8 mouse cellular contexts compared by ENCODE assay signal in genomic region chr12:65074651-65075050, GRCm38 (mm10). TPM values are rescaled to one million over a fixed set of nuclear protein-coding genes. Genes with fewer than 3 reads are reported as not detected.
DNase-seq lines count a peak whose midpoint lies in the region; ATAC-seq and TF ChIP-seq lines count a peak whose summit lies in the region.

No protein-coding gene starts in this region.

- H3K9ac ChIP-seq in forebrain, embryonic 12.5 days = no peak overlapping the region
- no peak overlapping the region; the same call in 1 of the 2 replicates for H3K9ac ChIP-seq in liver, embryonic 14.5 days (replicated peaks)

- no peak for TF ChIP-seq CTCF in C2C12 (IDR thresholded peaks at IDR 0.05; ENCODE audit: control insufficient read depth, insufficient read depth, insufficient read length)
- no peak for TF ChIP-seq CTCF in liver, embryonic 14.5 days (IDR thresholded peaks at IDR 0.05; ENCODE audit: low read depth)

- H3ac ChIP-seq in C2C12 (ENCODE audit: control insufficient read depth, insufficient read length, low read depth) = peak overlapping the region; percentile 24

- peak overlapping the region; percentile 82 for H3K4me2 ChIP-seq in forebrain, embryonic 12.5 days
- H3K4me2 ChIP-seq in liver, embryonic 14.5 days (ENCODE audit: low read depth) = peak overlapping the region; percentile 72

- H3K9me3 ChIP-seq in erythroblast, embryonic 14.5 days (ENCODE audit: control insufficient read depth, low read length) = no peaks in the 10 kb centered on the region
- no peaks in the 10 kb centered on the region for H3K9me3 ChIP-seq in forebrain, embryonic 12.5 days
- H3K9me3 ChIP-seq in liver, embryonic 14.5 days (ENCODE audit: control insufficient read depth, low read length) = no peaks in the 10 kb centered on the region

- WGBS in forebrain, embryonic 12.5 days = 50% methylated on average over 7 of the region's 7 CpGs
- WGBS in liver, embryonic 14.5 days (ENCODE audit: insufficient replicate concordance) = 39% methylated on average over 7 of the region's 7 CpGs

- ATAC-seq in erythroblast, adult 5-6 weeks (replicated peaks; ENCODE audit: low FRiP score, poor library complexity, severe bottlenecking) = no peak
- ATAC-seq in forebrain, embryonic 12.5 days (ENCODE audit: low FRiP score) = no peak
- ATAC-seq in liver, embryonic 14.5 days (ENCODE audit: insufficient read depth) = no peak

- no peaks in the 10 kb centered on the region for H3K27me3 ChIP-seq in erythroblast, embryonic 14.5 days (ENCODE audit: control insufficient read depth)
- H3K27me3 ChIP-seq in C2C12 (ENCODE audit: control insufficient read depth, insufficient read depth, insufficient read length) = no peaks in the 10 kb centered on the region
- no peaks in the 10 kb centered on the region for H3K27me3 ChIP-seq in forebrain, embryonic 12.5 days
- H3K27me3 ChIP-seq in liver, embryonic 14.5 days (ENCODE audit: control insufficient read depth, insufficient read depth, low read length) = no peaks in the 10 kb centered on the region; the same call in 1 of the 2 replicates

- H3K27ac ChIP-seq in forebrain, embryonic 12.5 days = 0 out of 2 replicates have a peak overlapping the region, but pooled peaks have one; percentile 91
- peak overlapping the region; percentile 8; the same call in 1 of the 2 replicates for H3K27ac ChIP-seq in liver, embryonic 14.5 days

- peaks cover 55% of the 10 kb centered on the region for H3K4me1 ChIP-seq in erythroblast, embryonic 14.5 days (ENCODE audit: control insufficient read depth)
- H3K4me1 ChIP-seq in forebrain, embryonic 12.5 days = peaks cover 37% of the 10 kb centered on the region
- H3K4me1 ChIP-seq in liver, embryonic 14.5 days (replicated peaks; ENCODE audit: control insufficient read depth in 2 of 2, insufficient read depth in 2 of 2, low read length in 1 of 2) = peaks cover 16 to 19% of the 10 kb centered on the region in 2 experiments

- TF ChIP-seq EP300 in liver, embryonic 14.5 days (IDR thresholded peaks at IDR 0.05; ENCODE audit: low read depth) = no peak

- peak overlapping the region; percentile 87 for H3K4me3 ChIP-seq in erythroblast, embryonic 14.5 days (replicated peaks)
- H3K4me3 ChIP-seq in C2C12 (ENCODE audit: insufficient read depth, poor library complexity, severe bottlenecking) = no peak overlapping the region
- peak overlapping the region; percentile 83 for H3K4me3 ChIP-seq in forebrain, embryonic 12.5 days (replicated peaks)
- peak overlapping the region; percentile 93 to 98; a peak in 3 of 4 replicates for H3K4me3 ChIP-seq in liver, embryonic 14.5 days (ENCODE audit: insufficient read depth in 1 of 2, low read depth in 2 of 2, low read length in 2 of 2)

- peaks cover 27% of the 10 kb centered on the region for H3K79me3 ChIP-seq in C2C12 (ENCODE audit: low read depth)

- H3K79me2 ChIP-seq in C2C12 (ENCODE audit: control insufficient read depth, insufficient read depth) = peaks cover 61% of the 10 kb centered on the region

- DNase-seq in liver, embryonic 14.5 days (ENCODE audit: low read depth in 3 of 3, low spot score in 3 of 3) = no peak
- DNase-seq in frontal cortex, postnatal 36 days (ENCODE audit: low spot score in 2 of 2) = no peak
- DNase-seq in adrenal gland, postnatal 4 days (ENCODE audit: low spot score in 2 of 2) = no peak
- no peak for DNase-seq in thymus, adult 18-20 months

- H3K36me3 ChIP-seq in erythroblast, embryonic 14.5 days (ENCODE audit: control insufficient read depth) = peaks cover 20% of the 10 kb centered on the region
- H3K36me3 ChIP-seq in C2C12 (ENCODE audit: control insufficient read depth, insufficient read depth) = peaks cover 31% of the 10 kb centered on the region
- H3K36me3 ChIP-seq in forebrain, embryonic 12.5 days (replicated peaks) = peaks cover 4% of the 10 kb centered on the region; the same call in 1 of the 2 replicates
- H3K36me3 ChIP-seq in liver, embryonic 14.5 days (replicated peaks; ENCODE audit: control insufficient read depth, insufficient read depth, low read depth) = no peaks in the 10 kb centered on the region; the same call in 1 of the 2 replicates

TF ChIP-seq in C2C12, 6 proteins besides CTCF, POLR2A, EP300 and RAD21:
- no peak for TF ChIP-seq USF1 (IDR thresholded peaks at IDR 0.05; ENCODE audit: low read depth)
- TF ChIP-seq MYOG (IDR thresholded peaks at IDR 0.05; ENCODE audit: control insufficient read depth, extremely low read depth, insufficient read length) = no peak
- TF ChIP-seq FOSL1 (IDR thresholded peaks at IDR 0.05; ENCODE audit: insufficient read depth, low read length, poor library complexity, severe bottlenecking) = no peak
- TF ChIP-seq MAX (IDR thresholded peaks at IDR 0.05) = no peak
- TF ChIP-seq CEBPB (IDR thresholded peaks at IDR 0.05; ENCODE audit: low read depth) = no peak
- no peak for TF ChIP-seq MYOD1 (IDR thresholded peaks at IDR 0.05; ENCODE audit: control insufficient read depth, insufficient read length, low read depth)

RNA-seq across cellular contexts. Expression of gene Fancm, which starts 0.8 kb away (rescaled TPM):
- 0.09 and 0.20 TPM in 2 replicates for polyA plus RNA-seq in erythroblast, embryonic 14.5 days (2012)
- 4.2 and 6.5 TPM in 2 replicates for total RNA-seq in erythroblast, adult 5-6 weeks (2015; ENCODE audit: low replicate concordance)
- 15.2 and 34.8 TPM in 2 replicates for total RNA-seq in erythroblast, adult 5-6 weeks (2017; ENCODE audit: low replicate concordance)
- polyA plus RNA-seq in C2C12 (2012; fragmentation: generic; extraction: Trizol) = 2.3 TPM
- polyA plus RNA-seq in forebrain, embryonic 12.5 days (2016; fragmentation: Nextera tagmentation; extraction: Ambion mirVana) = 15.4 and 17.5 TPM in 2 replicates
- 2.3 and 4.6 TPM in 2 replicates for polyA plus RNA-seq in liver, embryonic 14.5 days (2012; rRNA removed)
- 5.8 and 6.5 TPM in 2 replicates for polyA plus RNA-seq in liver, embryonic 14.5 days (2014; fragmentation: Nextera tagmentation; extraction: Ambion mirVana)
- total RNA-seq in adrenal gland, postnatal 4 days (2021) = 10 to 100 TPM; 15.3 to 16.1 TPM

RNA-seq across cellular contexts. Expression of gene Fkbp3, which starts 0.8 kb away (rescaled TPM):
- polyA plus RNA-seq in erythroblast, embryonic 14.5 days (2012) = 3.2 and 3.5 TPM in 2 replicates
- 33.0 and 42.5 TPM in 2 replicates for total RNA-seq in erythroblast, adult 5-6 weeks (2015; ENCODE audit: low replicate concordance)
- 38.3 and 40.3 TPM in 2 replicates for total RNA-seq in erythroblast, adult 5-6 weeks (2017; ENCODE audit: low replicate concordance)
- polyA plus RNA-seq in C2C12 (2012; fragmentation: generic; extraction: Trizol) = 72.5 TPM
- polyA plus RNA-seq in forebrain, embryonic 12.5 days (2016; fragmentation: Nextera tagmentation; extraction: Ambion mirVana) = 660 and 664 TPM in 2 replicates
- 34.3 and 66.5 TPM in 2 replicates for polyA plus RNA-seq in liver, embryonic 14.5 days (2012; rRNA removed)
- polyA plus RNA-seq in liver, embryonic 14.5 days (2014; fragmentation: Nextera tagmentation; extraction: Ambion mirVana) = 147 and 152 TPM in 2 replicates
- 100 to 1,000 TPM; 150 to 153 TPM for total RNA-seq in adrenal gland, postnatal 4 days (2021)

RNA-seq across cellular contexts. Expression of gene Prpf39, which starts 38.5 kb away (rescaled TPM):
- 0.24 and 0.36 TPM in 2 replicates for polyA plus RNA-seq in erythroblast, embryonic 14.5 days (2012)
- 16.9 and 23.0 TPM in 2 replicates for total RNA-seq in erythroblast, adult 5-6 weeks (2015; ENCODE audit: low replicate concordance)
- 45.9 and 51.0 TPM in 2 replicates for total RNA-seq in erythroblast, adult 5-6 weeks (2017; ENCODE audit: low replicate concordance)
- polyA plus RNA-seq in C2C12 (2012; fragmentation: generic; extraction: Trizol) = 4.3 TPM
- 69.4 and 71.1 TPM in 2 replicates for polyA plus RNA-seq in forebrain, embryonic 12.5 days (2016; fragmentation: Nextera tagmentation; extraction: Ambion mirVana)
- polyA plus RNA-seq in liver, embryonic 14.5 days (2012; rRNA removed) = 5.8 and 9.1 TPM in 2 replicates
- polyA plus RNA-seq in liver, embryonic 14.5 days (2014; fragmentation: Nextera tagmentation; extraction: Ambion mirVana) = 14.3 and 14.5 TPM in 2 replicates
- 10 to 100 TPM; 66.2 to 66.3 TPM for total RNA-seq in adrenal gland, postnatal 4 days (2021)
